Mouse (Mus musculus) hindbrain, embryonic 15.5 days (tissue): ENCODE results near the gene Rep15. TPM values are rescaled to one million over a fixed set of nuclear protein-coding genes. Genes with fewer than 3 reads are reported as not detected.

ENCODE experiments used
- ATAC-seq: fragments of 200-750 bp; cut with Nextera tagmentation; 2 replicates; pipeline ENCODE4 v1.8.0; 2017; ENCODE audit warnings: low read depth, moderate number of reproducible peaks, moderate TSS enrichment; ENCODE audit not compliant: low FRiP score
- H3K27ac ChIP-seq: fragments of 300-500 bp; sonication (generic); replicated peaks from 2 replicates; pipeline ENCODE4 v1.5.1; 2015; ENCODE audit warnings: mild to moderate bottlenecking, inconsistent platforms
- H3K27me3 ChIP-seq: fragments of 300-500 bp; sonication (generic); 2 replicates; pipeline ENCODE4 v1.6.1; 2015; ENCODE audit warnings: control low read depth, inconsistent platforms
- H3K36me3 ChIP-seq: fragments of 300-500 bp; sonication (generic); 2 replicates; pipeline ENCODE4 v1.6.1; 2015; ENCODE audit warnings: control low read depth, inconsistent platforms
- H3K4me1 ChIP-seq: fragments of 300-500 bp; sonication (generic); replicated peaks from 2 replicates; pipeline ENCODE4 v1.6.1; 2015; ENCODE audit warnings: control low read depth, inconsistent platforms
- H3K4me2 ChIP-seq: fragments of 300-500 bp; sonication (generic); 2 replicates; pipeline ENCODE4 v1.6.1; 2015; ENCODE audit warnings: moderate library complexity, mild to moderate bottlenecking, inconsistent platforms
- H3K4me3 ChIP-seq: fragments of 300-500 bp; sonication (generic); 2 replicates; pipeline ENCODE4 v1.5.1; 2015; ENCODE audit warnings: mild to moderate bottlenecking, inconsistent platforms
- H3K9ac ChIP-seq: fragments of 300-500 bp; sonication (generic); 2 replicates; pipeline ENCODE4 v1.6.1; 2015; ENCODE audit warnings: inconsistent platforms
- H3K9me3 ChIP-seq: fragments of 300-500 bp; sonication (generic); 2 replicates; pipeline ENCODE4 v1.6.1; 2016; ENCODE audit warnings: control low read depth, inconsistent platforms
- WGBS: fragments of 180-500 bp; shearing (Covaris S2); methylation state at CpG from one replicate; pipeline ENCODE4 v1.1.7; 2015; 5-methylcytosine and 5-hydroxymethylcytosine counted together
- polyA plus RNA-seq: library from polyadenylated mRNA; unstranded; fragments of >200 nt; fragmentation: Nextera tagmentation; extraction: Ambion mirVana; gene quantifications from 2 replicates; pipeline ENCODE4 v1.2.1, GENCODE M21; 2015

The Rep15 gene
- polyA plus RNA-seq, 1 experiment from 2014 or later: 0.61 TPM

- Histone ChIP-seq H3K27ac (no peak overlapping the region), H3K4me2 (no peak overlapping the region), H3K27me3 (no peaks in the 10 kb centered on the region), H3K4me1 (no peaks in the 10 kb centered on the region), H3K36me3 (no peaks in the 10 kb centered on the region), H3K4me3 (no peak overlapping the region), H3K9ac (no peak overlapping the region), H3K9me3 (no peaks in the 10 kb centered on the region)
- ATAC-seq: no peak
- 84% methylated on average over 6 of the region's 6 CpGs for WGBS
Observed at GRCm38 (mm10) chr6:147011977-147012376, 20.4 kb upstream of the Rep15 start.

- WGBS: 56% methylated on average over 1 of the region's 1 CpGs
- no peak overlapping the region for H3K9ac ChIP-seq
- no peak for ATAC-seq
Observed at GRCm38 (mm10) chr6:147013546-147013945, 18.8 kb upstream of the Rep15 start.

GRCm38 (mm10) chr6:147017906-147018305, 14.5 kb upstream of the Rep15 start:
- no peaks in the 10 kb centered on the region for H3K9me3 ChIP-seq
- no peak overlapping the region for H3K9ac ChIP-seq
- H3K27me3 ChIP-seq: no peaks in the 10 kb centered on the region
- no peaks in the 10 kb centered on the region for H3K36me3 ChIP-seq
- WGBS: 86% methylated on average over 4 of the region's 4 CpGs
- no peak overlapping the region for H3K27ac ChIP-seq
- no peak overlapping the region for H3K4me3 ChIP-seq
- no peaks in the 10 kb centered on the region for H3K4me1 ChIP-seq
- no peak overlapping the region for H3K4me2 ChIP-seq
- no peak for ATAC-seq

More at GRCm38 (mm10) chr6:147013546-147013945, 18.8 kb upstream of the Rep15 start:
- Histone ChIP-seq H3K27ac (no peak overlapping the region), H3K4me1 (no peaks in the 10 kb centered on the region), H3K4me2 (no peak overlapping the region), H3K9me3 (no peaks in the 10 kb centered on the region), H3K36me3 (no peaks in the 10 kb centered on the region), H3K4me3 (no peak overlapping the region), H3K27me3 (no peaks in the 10 kb centered on the region)

GRCm38 (mm10) chr6:147018364-147018763, 14.0 kb upstream of the Rep15 start:
- no peaks in the 10 kb centered on the region for H3K27me3 ChIP-seq
- no peaks in the 10 kb centered on the region for H3K36me3 ChIP-seq
- no peaks in the 10 kb centered on the region for H3K9me3 ChIP-seq
- no peak overlapping the region for H3K9ac ChIP-seq
- 94% methylated on average over 5 of the region's 5 CpGs for WGBS
- H3K4me2 ChIP-seq: no peak overlapping the region
- H3K4me3 ChIP-seq: no peak overlapping the region
- H3K27ac ChIP-seq: no peak overlapping the region
- H3K4me1 ChIP-seq: no peaks in the 10 kb centered on the region
- no peak for ATAC-seq

GRCm38 (mm10) chr6:147021181-147021580, 11.2 kb upstream of the Rep15 start:
- WGBS: 96% methylated on average over 5 of the region's 5 CpGs
- no peaks in the 10 kb centered on the region for H3K4me1 ChIP-seq
- no peak overlapping the region for H3K9ac ChIP-seq
- H3K27ac ChIP-seq: no peak overlapping the region
- H3K36me3 ChIP-seq: no peaks in the 10 kb centered on the region
- H3K4me2 ChIP-seq: no peak overlapping the region
- no peaks in the 10 kb centered on the region for H3K27me3 ChIP-seq
- no peaks in the 10 kb centered on the region for H3K9me3 ChIP-seq
- no peak for ATAC-seq
- H3K4me3 ChIP-seq: no peak overlapping the region

GRCm38 (mm10) chr6:147022375-147023132, 9.8 kb upstream of the Rep15 start:
- Histone ChIP-seq H3K27me3 (no peaks in the 10 kb centered on the region), H3K27ac (no peak overlapping the region), H3K4me1 (no peaks in the 10 kb centered on the region), H3K4me3 (no peak overlapping the region), H3K36me3 (no peaks in the 10 kb centered on the region), H3K4me2 (no peak overlapping the region), H3K9me3 (no peaks in the 10 kb centered on the region), H3K9ac (no peak overlapping the region)
- 80% methylated on average over 16 of the region's 16 CpGs for whole genome bisulfite sequencing
- ATAC-seq: no peak

GRCm38 (mm10) chr6:147023133-147023395, 9.3 kb upstream of the Rep15 start:
- WGBS: 86% methylated on average over 2 of the region's 2 CpGs
- no peaks in the 10 kb centered on the region for H3K9me3 ChIP-seq
- H3K4me2 ChIP-seq: no peak overlapping the region
- ATAC-seq: no peak
- no peaks in the 10 kb centered on the region for H3K4me1 ChIP-seq
- no peak overlapping the region for H3K27ac ChIP-seq
- no peak overlapping the region for H3K4me3 ChIP-seq
- no peaks in the 10 kb centered on the region for H3K27me3 ChIP-seq
- H3K9ac ChIP-seq: no peak overlapping the region
- H3K36me3 ChIP-seq: no peaks in the 10 kb centered on the region

GRCm38 (mm10) chr6:147023568-147023967, 8.8 kb upstream of the Rep15 start:
- Histone ChIP-seq H3K4me3 (no peak overlapping the region), H3K9ac (no peak overlapping the region), H3K36me3 (no peaks in the 10 kb centered on the region), H3K4me2 (no peak overlapping the region), H3K27me3 (no peaks in the 10 kb centered on the region), H3K9me3 (no peaks in the 10 kb centered on the region), H3K4me1 (no peaks in the 10 kb centered on the region), H3K27ac (no peak overlapping the region)
- no peak for ATAC-seq

GRCm38 (mm10) chr6:147024761-147025160, 7.6 kb upstream of the Rep15 start:
- Histone ChIP-seq H3K4me3 (no peak overlapping the region), H3K4me2 (no peak overlapping the region), H3K36me3 (no peaks in the 10 kb centered on the region), H3K27me3 (no peaks in the 10 kb centered on the region), H3K9me3 (no peaks in the 10 kb centered on the region), H3K9ac (no peak overlapping the region), H3K27ac (no peak overlapping the region), H3K4me1 (no peaks in the 10 kb centered on the region)
- 89% methylated on average over 3 of the region's 3 CpGs for WGBS
- ATAC-seq: no peak

GRCm38 (mm10) chr6:147028396-147028795, 4.0 kb upstream of the Rep15 start:
- H3K36me3 ChIP-seq: no peaks in the 10 kb centered on the region
- no peaks in the 10 kb centered on the region for H3K27me3 ChIP-seq
- no peak for ATAC-seq
- 89% methylated on average over 2 of the region's 2 CpGs for WGBS
- H3K4me2 ChIP-seq: no peak overlapping the region
- no peaks in the 10 kb centered on the region for H3K4me1 ChIP-seq
- H3K9ac ChIP-seq: no peak overlapping the region
- H3K4me3 ChIP-seq: no peak overlapping the region
- H3K9me3 ChIP-seq: no peaks in the 10 kb centered on the region
- H3K27ac ChIP-seq: no peak overlapping the region

GRCm38 (mm10) chr6:147029591-147029990, 2.8 kb upstream of the Rep15 start:
- no peaks in the 10 kb centered on the region for H3K27me3 ChIP-seq
- no peak for ATAC-seq
- H3K4me3 ChIP-seq: no peak overlapping the region
- H3K9me3 ChIP-seq: no peaks in the 10 kb centered on the region
- no peaks in the 10 kb centered on the region for H3K4me1 ChIP-seq
- H3K9ac ChIP-seq: no peak overlapping the region
- H3K4me2 ChIP-seq: no peak overlapping the region
- H3K27ac ChIP-seq: no peak overlapping the region
- no peaks in the 10 kb centered on the region for H3K36me3 ChIP-seq
- 94% methylated on average over 9 of the region's 9 CpGs for WGBS

- Histone ChIP-seq H3K4me2 (no peak overlapping the region), H3K9me3 (no peaks in the 10 kb centered on the region), H3K4me3 (no peak overlapping the region), H3K9ac (no peak overlapping the region), H3K27me3 (no peaks in the 10 kb centered on the region), H3K4me1 (no peaks in the 10 kb centered on the region), H3K27ac (no peak overlapping the region), H3K36me3 (no peaks in the 10 kb centered on the region)
- WGBS: 85% methylated on average over 15 of the region's 15 CpGs
- ATAC-seq: no peak
Observed at GRCm38 (mm10) chr6:147030096-147030885, 2.1 kb upstream of the Rep15 start.
